Mouse (Mus musculus) gastrocnemius, postnatal 25 days (tissue): Measurements from ENCODE around the gene Mbd4. TPM values are rescaled to one million over a fixed set of nuclear protein-coding genes. Genes with fewer than 3 reads are reported as not detected.
"Not testable (repeated sequence)": the region's sequence is repeated elsewhere in the genome, so short reads cannot be mapped to it uniquely, and the experiment has no call there.

Experiments used
- DNase-seq: peaks from one replicate; pipeline ENCODE4 v3.0.0; 2022
- total RNA-seq, 2 experiments: library from RNA; stranded (reverse); gene quantifications; 1 replicate in 1 of 2; 2 replicates in 1 of 2; pipeline ENCODE4 v1.2.3; 2021

Gene Mbd4
- total RNA-seq, 2 experiments from 2014 or later: 0.82 to 0.94 TPM

- no peak for DNase-seq
Measured at GRCm38 (mm10) chr6:115859258-115859657, 6.1 kb upstream of the Mbd4 start.

GRCm38 (mm10) chr6:115856361-115856745 lies 3.2 kb upstream of the Mbd4 start:
- DNase-seq: no peak

GRCm38 (mm10) chr6:115855733-115856360 lies 2.7 kb upstream of the Mbd4 start:
- no peak for DNase-seq

GRCm38 (mm10) chr6:115854432-115854831 lies 1.3 kb upstream of the Mbd4 start:
- no peak for DNase-seq

GRCm38 (mm10) chr6:115853985-115854384 lies 814 bp upstream of the Mbd4 start:
- no peak for DNase-seq

GRCm38 (mm10) chr6:115852446-115853090 lies 603 bp downstream of the Mbd4 start:
- DNase-seq: no peak

- no peak for DNase-seq
Measured at GRCm38 (mm10) chr6:115848598-115849304, 4.4 kb downstream of the Mbd4 start.

- peak; percentile 42 for DNase-seq
Measured at GRCm38 (mm10) chr6:115846640-115847411, 6.3 kb downstream of the Mbd4 start.

GRCm38 (mm10) chr6:115845006-115845405 lies 8.2 kb downstream of the Mbd4 start:
- no peak for DNase-seq

- DNase-seq: no peak
Measured at GRCm38 (mm10) chr6:115838745-115839144, 14.4 kb downstream of the Mbd4 start.

GRCm38 (mm10) chr6:115838161-115838597 lies 15.0 kb downstream of the Mbd4 start, which contains the start of gene Efcab12:
TSS of gene Efcab12 (minus strand) at chr6:115838412.
- peak; percentile 52 for DNase-seq

- DNase-seq: no peak
Measured at GRCm38 (mm10) chr6:115833861-115834260, 19.3 kb downstream of the Mbd4 start.

- DNase-seq: no peak
Measured at GRCm38 (mm10) chr6:115832152-115832850, 20.9 kb downstream of the Mbd4 start.

- DNase-seq: no peak
Measured at GRCm38 (mm10) chr6:115830779-115831601, 22.2 kb downstream of the Mbd4 start.

- DNase-seq: not testable (repeated sequence)
Measured at GRCm38 (mm10) chr6:115823850-115824464, 29.2 kb downstream of the Mbd4 start.

GRCm38 (mm10) chr6:115821216-115821993 lies 31.8 kb downstream of the Mbd4 start:
- DNase-seq: no peak

- no peak for DNase-seq
Measured at GRCm38 (mm10) chr6:115818129-115818528, 35.0 kb downstream of the Mbd4 start.

- no peak for DNase-seq
Measured at GRCm38 (mm10) chr6:115815041-115815440, 38.1 kb downstream of the Mbd4 start.

- DNase-seq: peak; percentile 68
Measured at GRCm38 (mm10) chr6:115814104-115814503, 39.1 kb downstream of the Mbd4 start.

- no peak for DNase-seq
Measured at GRCm38 (mm10) chr6:115811606-115812005, 41.6 kb downstream of the Mbd4 start.
